Mouse (Mus musculus): ENCODE results near the gene Isoc2a.

DNA sequence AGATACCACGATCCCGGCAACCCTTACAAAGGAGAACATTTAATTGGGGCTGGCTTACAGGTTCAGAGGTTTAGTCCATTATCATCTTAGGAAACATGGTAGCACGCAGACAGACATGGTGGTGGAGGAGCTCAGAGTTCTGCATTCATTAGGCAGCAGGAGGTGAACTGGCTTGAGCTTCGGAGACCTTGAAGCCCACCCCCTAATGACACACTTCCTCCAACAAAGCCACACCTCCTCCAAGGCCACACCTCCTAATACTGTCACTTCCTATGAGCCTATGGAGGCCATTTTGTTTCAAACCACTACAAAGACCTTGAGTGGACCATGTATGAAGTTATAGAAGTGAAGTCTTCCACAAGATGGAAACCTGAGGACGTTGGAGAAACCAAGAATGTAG is 35.3 kb downstream of the Isoc2a start:
- TF ChIP-seq POLR2A (IDR thresholded peaks at IDR 0.05; ENCODE audit: extremely low read depth, insufficient read depth, low read length): no peak
- no peak for TF ChIP-seq CTCF (IDR thresholded peaks at IDR 0.05; ENCODE audit: low read depth, low read length)

Measured in liver, adult 2 months (tissue).